25 mouse cellular contexts compared by ENCODE assay signal in genomic region chr4:135160168-135160567, GRCm38 (mm10). TPM values are rescaled to one million over a fixed set of nuclear protein-coding genes. Genes with fewer than 3 reads are reported as not detected.
DNase-seq lines count a peak whose midpoint lies in the region; ATAC-seq and TF ChIP-seq lines count a peak whose summit lies in the region.
"Had no signal": no experiment of that assay in that cellular context is flagged by ENCODE, and none has a peak within 500 bp of the region (broad histone marks: within the 10 kb centered on the region; RNA-seq: fewer than 3 reads in every experiment).

No protein-coding gene starts in this region.

- peak; percentile 29 to 65; a peak in 3 of 4 replicates for ATAC-seq in hematopoietic stem cell, adult 5-6 weeks (replicated peaks in 1 of 2; ENCODE audit: insufficient read depth in 1 of 2, low FRiP score in 2 of 2, low TSS enrichment in 1 of 2, low read depth in 1 of 2, poor library complexity in 2 of 2, severe bottlenecking in 2 of 2)
- ATAC-seq in monocyte, adult 5-6 weeks (replicated peaks; ENCODE audit: insufficient number of reproducible peaks, low FRiP score, low TSS enrichment, poor library complexity, severe bottlenecking) = peak; percentile 76
- ATAC-seq in forebrain, embryonic 14.5 days = no peak
- ATAC-seq in erythroid progenitor cell, adult 5-6 weeks (replicated peaks; ENCODE audit: low FRiP score, poor library complexity, severe bottlenecking) = no peak
- ATAC-seq: activated CD4-positive, CD25-positive, alpha-beta regulatory T cell, adult 4 months; CD4-positive, CD25-positive, alpha-beta regulatory T cell, adult 4 months; forebrain, embryonic 16.5 days; hindbrain, embryonic 16.5 days; Patski had no signal

- peak overlapping the region; percentile 96 for H3K27ac ChIP-seq in CH12.LX (ENCODE audit: insufficient read depth, low read depth)
- no peak overlapping the region for H3K27ac ChIP-seq in forebrain, embryonic 14.5 days (ENCODE audit: low read depth, low read length)
- H3K27ac ChIP-seq: embryonic facial prominence, embryonic 15.5 days; heart, adult 2 months; heart, embryonic 13.5 days; hindbrain, embryonic 12.5 days had no signal

- peak; percentile 41 for TF ChIP-seq POLR2A in CH12.LX (IDR thresholded peaks at IDR 0.05; ENCODE audit: low read depth, low read length)

- TF ChIP-seq RAD21 in CH12.LX (IDR thresholded peaks at IDR 0.05; ENCODE audit: low read depth, low read length) = peak; percentile 3

- no peak for TF ChIP-seq CTCF in CH12.LX (conservative IDR thresholded peaks at IDR 0.05 in 1 of 2, IDR thresholded peaks at IDR 0.05 in 1 of 2; ENCODE audit: low read depth in 2 of 2, low read length in 2 of 2)

- peak overlapping the region in 1 of 3 experiments; percentile 11 for H3K4me3 ChIP-seq in CH12.LX (replicated peaks in 1 of 3; ENCODE audit: low read depth in 2 of 3, low read length in 2 of 3, poor library complexity in 1 of 3)
- H3K4me3 ChIP-seq in forebrain, embryonic 14.5 days (ENCODE audit: low read depth, low read length) = no peak overlapping the region
- H3K4me3 ChIP-seq: embryonic facial prominence, embryonic 15.5 days; erythroblast, embryonic 14.5 days; heart, adult 2 months; heart, embryonic 13.5 days; hindbrain, embryonic 12.5 days had no signal

- H3K9ac ChIP-seq in CH12.LX (ENCODE audit: insufficient read depth, low read depth) = peak overlapping the region; percentile 75
- no peak overlapping the region for H3K9ac ChIP-seq in forebrain, embryonic 14.5 days (ENCODE audit: low read length)
- H3K9ac ChIP-seq: embryonic facial prominence, embryonic 15.5 days; heart, embryonic 13.5 days; hindbrain, embryonic 12.5 days had no signal

- 70% methylated on average over 3 of the region's 3 CpGs for WGBS in forebrain, embryonic 14.5 days

- no peaks in the 10 kb centered on the region for H3K9me3 ChIP-seq in CH12.LX (replicated peaks; ENCODE audit: low read length)
- H3K9me3 ChIP-seq in forebrain, embryonic 14.5 days (replicated peaks; ENCODE audit: control insufficient read depth, low read length) = no peaks in the 10 kb centered on the region
- H3K9me3 ChIP-seq: embryonic facial prominence, embryonic 15.5 days; heart, embryonic 13.5 days; hindbrain, embryonic 12.5 days had no signal

- in situ Hi-C loops in CH12.LX (cut with MboI; ENCODE audit: low pct_ligation_motif_present, low pct_unique_long_range_greater_than_20kb, low sequenced_read_pairs) = no loop called here

- peak overlapping the region; percentile 72 for H3K4me2 ChIP-seq in CH12.LX (ENCODE audit: insufficient read depth, low read depth, poor library complexity, severe bottlenecking)
- no peak overlapping the region for H3K4me2 ChIP-seq in forebrain, embryonic 14.5 days (ENCODE audit: low read length)
- H3K4me2 ChIP-seq: embryonic facial prominence, embryonic 15.5 days; heart, embryonic 13.5 days; hindbrain, embryonic 12.5 days had no signal

- no peaks in the 10 kb centered on the region for H3K27me3 ChIP-seq in CH12.LX (replicated peaks)
- peaks cover 51% of the 10 kb centered on the region for H3K27me3 ChIP-seq in forebrain, embryonic 14.5 days (replicated peaks; ENCODE audit: control insufficient read depth, insufficient read depth, low read length)
- H3K27me3 ChIP-seq: Patski had no signal

- TF ChIP-seq EP300 in CH12.LX (IDR thresholded peaks at IDR 0.05; ENCODE audit: low read length) = no peak

- dilution Hi-C loops in CH12.LX (cut with MboI; ENCODE audit: extremely low pct_ligation_motif_present, extremely low pct_unique_long_range_greater_than_20kb, low sequenced_read_pairs) = no loop called here

- DNase-seq in 416B (ENCODE audit: low read depth) (peak; percentile 67), CH12.LX (ENCODE audit: extremely low read depth) (peak; percentile 90)
- no peak for DNase-seq in yolk sac, embryonic 10.5 days (ENCODE audit: low spot score)
- DNase-seq in kidney, adult 11 months = no peak
- no peak for DNase-seq in forebrain, embryonic 14.5 days (ENCODE audit: low spot score)
- DNase-seq: adrenal gland, postnatal 25 days; cerebellum, adult 2 months; cerebellum, postnatal 10 days; embryo, embryonic 11 days; gastrocnemius, postnatal 10 days; heart, adult 2 months; heart, postnatal 36 days had no signal

- H3K4me1 ChIP-seq in CH12.LX (ENCODE audit: control insufficient read depth in 1 of 2, insufficient read depth in 2 of 2) = peaks cover 15 to 80% of the 10 kb centered on the region in 2 experiments
- H3K4me1 ChIP-seq in forebrain, embryonic 14.5 days (ENCODE audit: control insufficient read depth, insufficient read depth, low read length) = no peaks in the 10 kb centered on the region

- H3K79me2 ChIP-seq in CH12.LX (replicated peaks; ENCODE audit: control insufficient read depth, extremely low read depth, insufficient read depth, poor library complexity, severe bottlenecking) = peaks cover 54% of the 10 kb centered on the region

- H3K36me3 ChIP-seq in CH12.LX (replicated peaks in 1 of 2; ENCODE audit: control insufficient read depth in 1 of 2, insufficient read depth in 1 of 2, low read length in 1 of 2) = peaks cover 34 to 73% of the 10 kb centered on the region in 2 experiments
- H3K36me3 ChIP-seq in forebrain, embryonic 14.5 days (ENCODE audit: control insufficient read depth, insufficient read depth, low read length) = no peaks in the 10 kb centered on the region
- H3K36me3 ChIP-seq: embryonic facial prominence, embryonic 15.5 days; heart, embryonic 13.5 days; hindbrain, embryonic 12.5 days had no signal

TF ChIP-seq in CH12.LX, 34 proteins besides CTCF, POLR2A, EP300 and RAD21:
- TF ChIP-seq TCF12 (IDR thresholded peaks at IDR 0.05; ENCODE audit: low read depth, low read length) (0 out of 2 replicates have a peak, but pooled peaks have one; percentile 39), MAZ (IDR thresholded peaks at IDR 0.05; ENCODE audit: low read depth, low read length) (peak; percentile 78; the same call in 1 of the 2 replicates), SMC3 (IDR thresholded peaks at IDR 0.05; ENCODE audit: low read depth, low read length) (0 out of 2 replicates have a peak, but pooled peaks have one; percentile 7), ETS1 (conservative IDR thresholded peaks at IDR 0.05; ENCODE audit: low read depth, low read length) (peak; percentile 80), ZKSCAN1 (IDR thresholded peaks at IDR 0.05; ENCODE audit: borderline replicate concordance, low read depth, low read length) (no peak), TBP (conservative IDR thresholded peaks at IDR 0.05; ENCODE audit: low read depth, low read length) (0 out of 2 replicates have a peak, but pooled peaks have one; percentile 42), IRF4 (IDR thresholded peaks at IDR 0.05; ENCODE audit: low read depth, low read length) (peak; percentile 47; the same call in 1 of the 2 replicates), POLR2AphosphoS2 (IDR thresholded peaks at IDR 0.05; ENCODE audit: low read depth, low read length) (no peak)

RNA-seq across cellular contexts. Expression of gene Runx3, which starts 39.7 kb away (rescaled TPM):
- total RNA-seq in CH12.LX (2012; rRNA removed) = 13.7 and 19.7 TPM in 2 replicates
- total RNA-seq in CH12.LX (2014; rRNA removed) = 2.4 and 5.0 TPM in 2 replicates
- polyA plus RNA-seq in CH12.LX (2012; ENCODE audit: insufficient read length, low read depth) = 48.0 and 61.1 TPM in 2 replicates
- 12.9 and 30.4 TPM in 2 replicates for total RNA-seq in hematopoietic stem cell, adult 5-6 weeks (2017)
- 9.8 to 41.3 TPM (median 12.1 TPM) in 3 replicates for total RNA-seq in monocyte, adult 5-6 weeks (2017)
- not detected in 2 replicates for polyA plus RNA-seq in forebrain, embryonic 14.5 days (2014; fragmentation: Nextera tagmentation; extraction: Ambion mirVana)
- 5.9 and 10.8 TPM in 2 replicates for total RNA-seq in erythroid progenitor cell, adult 5-6 weeks (2015; ENCODE audit: low replicate concordance)
- total RNA-seq in erythroid progenitor cell, adult 5-6 weeks (2017; ENCODE audit: low replicate concordance) = 0.51 TPM in 1 of 2 replicates, not detected in the other
- polyA plus RNA-seq: cerebellum, adult 2 months; forebrain, embryonic 16.5 days; frontal cortex, adult 2 months; hindbrain, embryonic 16.5 days had no signal

Comparison
In these comparisons a context has a peak if more than half of its experiments do, and no peak if none do; other contexts are left out.
1. DNase-seq: peak in 416B (single experiment) and CH12.LX (single experiment); none in yolk sac, embryonic 10.5 days (single experiment), kidney, adult 11 months (single experiment) and forebrain, embryonic 14.5 days (single experiment).
2. ATAC-seq: peak in hematopoietic stem cell, adult 5-6 weeks (2 of 2) and monocyte, adult 5-6 weeks (single experiment); none in forebrain, embryonic 14.5 days (single experiment) and erythroid progenitor cell, adult 5-6 weeks (single experiment).